Mouse (Mus musculus) cerebellum, adult 11-12 months (tissue): ENCODE measurements around the gene Ugt1a6b.

Experiments
- DNase-seq: peaks from one replicate; pipeline ENCODE4 v3.0.0; 2022

Gene Ugt1a6b

GRCm38 (mm10) chr1:88247660-88248059, 144.6 kb downstream of the Ugt1a6b start:
- no peak for DNase-seq

GRCm38 (mm10) chr1:88248658-88249057, 145.6 kb downstream of the Ugt1a6b start:
- no peak for DNase-seq

- no peak for DNase-seq
Observed at GRCm38 (mm10) chr1:88249596-88249995, 146.5 kb downstream of the Ugt1a6b start.

GRCm38 (mm10) chr1:88250023-88250422, 147.0 kb downstream of the Ugt1a6b start:
- no peak for DNase-seq

DNA sequence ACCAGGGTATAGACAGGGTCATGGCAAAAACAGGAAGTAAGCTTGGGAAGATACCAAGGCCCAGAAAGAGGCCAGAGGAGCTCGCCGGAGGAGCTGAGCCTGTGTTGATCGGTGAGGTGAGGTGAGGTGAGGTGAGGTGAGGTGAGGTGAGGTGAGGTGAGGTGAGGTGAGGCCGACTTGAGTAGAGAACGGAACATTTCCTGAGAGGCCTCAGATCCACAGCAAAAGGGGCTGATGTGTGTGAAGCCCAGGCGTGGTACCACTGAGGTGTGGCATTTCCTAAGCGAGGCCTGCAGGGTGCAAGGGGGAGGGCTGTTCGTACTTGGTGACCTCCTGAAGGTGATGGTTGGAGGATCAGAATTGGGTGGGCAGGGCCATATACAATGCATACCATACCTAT, 150.1 kb downstream of the Ugt1a6b start:
- no peak for DNase-seq

GRCm38 (mm10) chr1:88253540-88253939, 150.5 kb downstream of the Ugt1a6b start:
- no peak for DNase-seq

DNA sequence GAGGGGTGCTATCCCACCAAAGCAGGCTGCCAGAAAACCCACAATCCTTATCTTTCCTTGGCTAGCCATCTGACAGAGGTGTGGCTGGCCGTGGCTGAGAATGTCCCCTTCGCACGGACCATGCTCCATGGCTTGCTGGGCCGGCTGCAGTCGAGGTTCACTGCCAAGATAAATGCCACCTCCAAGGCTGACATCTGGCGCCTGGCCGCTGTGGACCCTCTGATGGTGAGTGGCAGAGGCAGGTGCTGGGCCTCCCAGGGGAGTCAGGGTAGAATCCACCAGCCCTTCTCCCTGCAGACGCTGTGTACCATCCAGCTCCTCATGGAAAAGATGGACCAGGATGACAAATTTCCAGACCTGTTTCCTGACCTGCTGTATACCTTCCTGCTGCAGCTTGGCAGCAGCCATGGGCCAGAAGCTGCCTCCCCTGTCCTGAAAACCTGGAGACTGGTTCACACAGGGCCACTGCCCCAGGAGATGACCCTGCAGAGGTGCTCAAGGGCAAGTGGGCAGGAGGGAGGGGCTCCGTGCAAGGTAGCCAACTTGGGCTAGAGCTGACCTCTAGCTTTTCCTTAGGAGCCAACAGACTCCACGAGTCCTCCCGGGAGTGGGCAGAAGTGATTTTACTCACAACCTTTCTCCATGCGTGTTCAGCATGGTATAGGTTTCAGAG, 151.9 kb downstream of the Ugt1a6b start:
- no peak for DNase-seq

GRCm38 (mm10) chr1:88255466-88255857, 152.4 kb downstream of the Ugt1a6b start:
- DNase-seq, result no peak

DNA sequence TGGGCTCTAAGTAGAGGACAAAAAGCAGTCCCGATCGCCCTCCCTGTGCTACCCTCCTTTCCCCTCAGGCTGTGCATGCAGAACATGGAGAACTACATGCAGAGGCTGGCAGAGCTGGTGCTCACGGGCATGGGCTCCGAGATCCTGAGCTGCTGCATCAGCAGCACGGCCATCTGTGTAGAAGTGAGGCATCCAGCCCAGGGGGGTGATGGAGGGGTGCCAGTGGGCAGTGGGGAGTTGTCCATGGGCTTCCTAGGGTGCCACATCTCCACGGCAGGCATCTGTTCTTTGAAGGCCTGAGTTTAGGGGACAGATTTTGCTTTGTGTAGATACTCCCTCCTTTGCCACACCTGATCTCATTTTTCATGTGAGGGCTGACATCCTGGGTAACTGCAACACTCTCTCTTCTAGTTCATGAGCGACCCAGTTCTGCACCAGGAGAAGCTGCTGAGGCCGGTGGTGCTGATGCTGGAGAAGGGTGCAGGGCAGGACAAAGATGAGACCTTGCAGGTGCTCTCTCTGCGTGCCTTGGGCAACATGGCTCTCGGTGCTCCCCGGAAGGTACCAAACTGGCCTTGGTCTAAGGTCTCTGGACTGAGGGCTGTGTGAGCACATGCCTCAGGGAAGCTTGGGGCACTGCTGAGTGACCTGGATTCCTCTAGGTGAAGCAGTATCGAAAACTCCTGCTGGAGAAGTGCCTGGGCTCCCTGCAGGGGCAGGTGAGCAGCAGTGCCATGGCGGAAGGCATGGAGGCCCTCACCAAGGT, 153.1 kb downstream of the Ugt1a6b start:
- DNase-seq, result peak; percentile 64

- DNase-seq, result no peak
Observed at GRCm38 (mm10) chr1:88256886-88257663, 154.0 kb downstream of the Ugt1a6b start.

GRCm38 (mm10) chr1:88257681-88258080, 154.6 kb downstream of the Ugt1a6b start:
- no peak for DNase-seq

DNA sequence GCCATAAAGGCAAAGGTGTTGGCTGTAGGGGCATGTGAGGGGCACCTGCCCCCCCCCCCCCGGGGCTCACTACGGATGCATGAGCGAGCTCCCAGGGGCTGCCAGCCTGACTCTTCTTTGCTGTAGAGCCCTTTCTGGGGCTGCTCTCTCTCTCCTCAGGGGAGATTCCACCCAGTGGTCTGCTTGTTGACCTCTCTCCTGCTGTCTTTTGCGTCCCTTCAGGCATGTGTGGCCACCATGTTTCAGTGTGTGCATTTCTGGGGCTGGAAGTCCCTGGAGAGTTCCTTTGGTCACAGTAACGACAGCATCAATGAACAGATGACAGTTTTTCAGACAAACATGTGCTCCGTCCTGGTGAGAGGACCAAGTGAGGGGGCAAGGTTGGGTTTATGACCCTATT, 155.3 kb downstream of the Ugt1a6b start:
- no peak for DNase-seq

GRCm38 (mm10) chr1:88258881-88259642, 156.0 kb downstream of the Ugt1a6b start:
- peak; percentile 60 for DNase-seq

- DNase-seq, result no peak
Observed at GRCm38 (mm10) chr1:88259643-88260024, 156.6 kb downstream of the Ugt1a6b start.

GRCm38 (mm10) chr1:88260114-88260513, 157.1 kb downstream of the Ugt1a6b start:
- DNase-seq, result peak; percentile 53

DNA sequence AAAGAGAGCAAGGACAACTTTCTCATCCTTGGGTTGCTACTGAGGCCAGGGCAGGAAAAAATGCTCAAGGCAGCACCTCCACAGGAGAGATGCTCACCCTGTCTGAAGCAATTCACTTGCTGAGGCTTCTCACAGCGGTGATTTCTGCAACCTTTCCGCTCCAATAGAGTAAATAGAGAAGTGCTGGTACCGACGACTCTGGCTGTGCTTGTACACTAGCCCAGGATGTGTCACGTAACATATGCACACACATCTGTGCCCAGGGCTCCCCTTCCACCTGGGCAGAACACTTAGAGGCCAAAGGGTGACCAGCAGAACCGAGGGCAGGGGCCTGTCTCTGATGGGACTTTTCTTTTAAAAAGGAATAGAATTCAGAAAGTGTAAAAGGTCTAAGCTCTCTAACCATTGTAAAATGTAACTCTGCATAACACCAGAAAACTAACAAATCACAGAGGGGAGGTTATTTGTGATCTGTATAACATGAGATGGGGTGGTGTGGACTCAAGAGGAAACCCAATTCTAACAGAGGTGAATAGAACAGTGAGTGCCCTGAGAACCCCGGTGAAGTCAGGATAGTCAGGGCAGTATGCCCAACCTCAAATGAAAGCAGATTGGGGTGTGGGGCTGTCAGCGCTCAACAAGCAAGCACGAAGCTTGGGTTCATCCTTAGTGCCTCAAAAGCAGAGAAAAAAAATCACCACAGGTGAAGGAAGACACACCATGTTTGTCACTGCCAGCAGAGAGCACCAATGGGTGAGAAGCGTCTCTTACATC, 157.7 kb downstream of the Ugt1a6b start:
- DNase-seq, result no peak

DNA sequence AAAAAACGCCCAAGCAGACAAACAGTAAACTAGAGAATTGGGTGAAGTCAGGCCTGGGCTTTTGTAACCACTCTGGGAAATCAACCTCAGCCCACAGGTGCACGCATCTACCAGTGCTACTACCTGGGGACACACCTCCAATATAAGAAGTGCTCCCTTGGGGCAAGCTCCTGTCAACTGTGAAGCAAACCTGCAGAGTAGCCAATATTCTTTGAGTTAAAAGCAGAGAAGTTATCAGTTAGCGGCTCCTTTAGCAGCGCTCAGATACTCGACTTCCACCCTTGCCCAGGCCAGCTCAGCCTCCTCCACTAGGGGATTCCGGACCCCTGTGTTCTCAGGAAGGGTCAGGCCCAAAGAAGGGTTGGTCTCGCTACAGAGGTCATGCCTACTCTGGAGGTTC, 158.7 kb downstream of the Ugt1a6b start:
- no peak for DNase-seq

- no peak for DNase-seq
Observed at GRCm38 (mm10) chr1:88262255-88262654, 159.2 kb downstream of the Ugt1a6b start.

DNA sequence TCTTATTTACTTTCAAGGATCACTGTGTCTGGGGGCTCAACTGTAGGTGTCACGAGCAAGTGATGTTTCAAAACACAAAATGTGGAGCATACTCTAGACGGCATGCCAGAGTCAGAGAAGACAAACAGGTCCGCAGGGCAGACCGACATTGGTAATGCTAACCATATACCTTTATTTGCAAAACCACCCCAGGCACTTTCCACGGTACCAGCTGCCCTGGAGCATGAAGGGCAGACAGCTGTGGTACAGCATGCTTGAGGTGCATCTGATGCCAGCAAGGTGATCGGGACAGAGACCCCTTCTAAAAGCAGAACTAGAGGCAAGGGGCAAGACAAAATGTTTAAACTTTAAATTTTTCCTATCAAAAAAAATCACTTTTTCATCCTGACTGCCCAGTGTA, 159.9 kb downstream of the Ugt1a6b start:
- DNase-seq, result no peak

DNA sequence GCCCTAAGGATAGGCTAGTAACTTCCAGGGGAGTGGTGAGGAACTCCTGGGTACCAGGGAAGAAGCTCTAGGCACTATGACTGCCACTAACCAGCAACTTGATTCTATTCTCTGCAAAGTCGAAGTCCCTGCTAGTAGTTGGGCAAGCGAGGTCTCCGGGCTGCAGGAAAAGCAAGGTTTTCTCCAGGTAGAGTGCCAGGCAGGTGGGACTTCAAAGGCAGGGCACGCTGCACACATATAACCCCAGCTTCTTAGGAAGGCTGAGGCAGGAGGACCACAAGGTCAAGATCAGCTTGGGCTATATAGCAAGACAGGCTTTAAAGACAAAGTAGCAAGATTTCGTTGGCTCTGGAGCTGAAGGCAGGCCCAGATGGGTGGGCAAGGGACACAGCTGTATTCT, 160.7 kb downstream of the Ugt1a6b start:
- DNase-seq, result no peak

DNA sequence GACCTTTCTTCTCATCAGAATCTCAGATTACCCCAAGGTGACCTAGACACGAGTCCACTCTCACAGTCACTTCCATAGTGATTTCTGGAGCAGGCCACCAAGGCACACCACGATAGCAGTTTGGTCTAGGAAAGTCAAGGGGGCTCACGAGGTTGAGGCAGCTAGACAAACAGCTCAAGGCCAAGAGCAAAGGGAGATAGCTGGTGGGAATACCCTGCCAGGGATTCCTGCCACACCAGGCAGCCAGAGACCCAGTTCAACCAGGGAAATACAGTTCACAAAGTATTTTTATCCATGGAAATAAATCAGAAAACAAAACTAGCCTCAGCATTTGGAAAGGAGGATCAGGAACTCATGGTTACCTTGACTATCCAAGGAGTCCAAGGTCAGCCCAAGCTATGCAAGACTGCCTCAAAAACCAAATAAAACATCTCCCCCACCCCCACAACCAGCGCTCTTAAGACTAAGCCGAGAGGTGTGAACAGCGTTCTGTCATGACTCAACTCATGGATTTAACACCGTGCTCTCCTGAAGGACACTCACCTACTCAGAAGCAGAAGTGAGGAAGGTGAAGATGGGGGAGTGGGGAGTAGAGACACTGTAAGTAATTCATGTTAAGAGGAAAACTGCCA, 161.3 kb downstream of the Ugt1a6b start:
- no peak for DNase-seq

DNA sequence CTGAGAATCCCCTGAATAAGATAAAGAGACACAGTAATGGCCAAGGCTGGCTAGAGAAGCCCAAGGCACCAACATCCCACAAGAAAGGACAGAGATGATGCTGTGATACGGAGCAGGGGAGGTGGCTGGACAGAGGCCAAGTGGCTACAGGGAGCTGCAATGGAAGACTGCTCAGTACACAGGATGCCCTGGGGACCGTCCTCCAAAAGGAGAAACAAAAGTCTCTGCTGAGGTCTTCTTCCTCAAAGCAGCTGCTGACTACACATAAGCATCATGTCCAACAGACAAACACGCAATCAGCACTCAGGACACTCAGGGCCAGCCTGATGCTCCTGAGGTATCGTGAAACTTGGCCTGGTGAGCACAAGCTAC, 161.8 kb downstream of the Ugt1a6b start:
- DNase-seq, result no peak
